Mouse (Mus musculus): ENCODE measurements at regions not wholly inside any gene's neighbourhood (a gene's known extent, or its start where the extent isn't known, plus 50 kb on each side); places are given as distances from the start of the nearest gene placed in this dataset.

DNA sequence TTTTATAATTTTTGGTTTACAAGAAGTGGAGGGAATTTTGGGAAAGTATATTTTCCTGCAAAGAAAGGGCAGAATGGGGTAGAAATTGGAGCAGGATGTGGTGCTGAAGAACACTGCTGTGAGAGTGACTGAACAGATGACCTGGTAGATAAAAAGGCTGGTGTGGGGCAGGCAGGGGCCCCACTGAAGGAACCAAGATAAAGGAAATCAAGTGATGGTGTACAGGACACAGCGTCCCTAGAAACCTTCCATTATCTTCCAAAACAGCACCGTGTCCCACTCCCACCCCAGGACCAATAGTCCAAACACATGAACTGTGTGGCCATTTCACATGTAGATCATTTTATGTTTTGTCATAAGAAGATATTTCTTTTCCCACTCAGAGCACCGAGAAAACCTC lies 224.2 kb downstream of the Pmp22 start:
- no peak for TF ChIP-seq CTCF (IDR thresholded peaks at IDR 0.05; ENCODE audit: control insufficient read depth, insufficient read depth, low read length)
- TF ChIP-seq POLR2A (IDR thresholded peaks at IDR 0.05; ENCODE audit: borderline replicate concordance, control insufficient read depth, low read depth, low read length), result no peak

Measured in bone marrow, adult 2 months (tissue).